Mouse (Mus musculus): ENCODE data around the gene Comtd1.

Gene Comtd1

GRCm38 (mm10) chr14:21806631-21807160 lies 42.1 kb downstream of the Comtd1 start:
- CTCF ChIA-PET, result no interaction called here

GRCm38 (mm10) chr14:21806203-21806602 lies 42.6 kb downstream of the Comtd1 start:
- CTCF ChIA-PET, result no interaction called here

GRCm38 (mm10) chr14:21802543-21803206 lies 46.1 kb downstream of the Comtd1 start:
- CTCF ChIA-PET, result no interaction called here

GRCm38 (mm10) chr14:21801624-21802023 lies 47.2 kb downstream of the Comtd1 start:
- CTCF ChIA-PET, result no interaction called here

GRCm38 (mm10) chr14:21800641-21801040 lies 48.1 kb downstream of the Comtd1 start:
- CTCF ChIA-PET, result no interaction called here

Measured in spleen, embryonic (tissue).